Mouse (Mus musculus) kidney, postnatal 14 days (tissue): Measurements from ENCODE around the gene Zfp365.

Experiments
- DNase-seq: peaks from one replicate; pipeline ENCODE4 v3.0.0; 2022; ENCODE audit warnings: mixed read lengths

Gene Zfp365

DNA sequence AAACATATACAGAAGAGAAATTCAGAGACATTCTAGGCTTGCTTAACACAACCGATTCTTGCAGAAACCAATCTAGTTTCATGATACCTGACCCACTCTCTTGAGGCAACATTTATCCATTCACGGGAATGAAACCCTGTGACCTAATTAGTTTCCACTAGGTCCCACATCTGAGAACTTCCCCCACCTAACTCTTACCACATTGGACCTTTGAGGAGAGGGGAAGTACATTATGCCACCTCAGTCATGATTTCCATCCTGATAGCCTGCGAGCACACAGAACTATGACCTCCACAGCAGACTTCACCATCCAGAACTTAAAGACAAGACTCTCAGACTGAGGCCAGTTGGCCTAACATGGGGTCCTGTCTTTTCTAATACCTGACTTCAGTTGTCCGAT, 71.7 kb downstream of the Zfp365 start:
- no peak for DNase-seq

DNA sequence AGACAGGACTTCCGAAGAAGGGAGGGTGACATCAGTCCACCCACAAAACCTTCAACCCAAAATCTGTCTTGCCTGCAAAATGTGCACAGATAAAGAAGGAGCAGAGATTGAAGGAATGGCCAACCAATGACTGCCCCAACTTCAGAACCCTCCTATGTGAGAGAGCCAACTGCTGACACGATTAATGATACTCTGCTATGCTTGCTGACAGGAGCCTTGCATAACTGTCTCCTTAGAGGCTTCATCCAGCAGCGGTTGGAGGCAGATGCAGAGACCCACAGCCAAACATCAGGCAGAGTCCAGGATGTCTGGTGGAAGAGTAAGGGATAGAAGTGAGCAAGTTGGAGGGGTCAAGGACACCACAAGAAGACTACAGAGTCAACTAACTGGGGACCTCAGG, 73.3 kb downstream of the Zfp365 start:
- no peak for DNase-seq

DNA sequence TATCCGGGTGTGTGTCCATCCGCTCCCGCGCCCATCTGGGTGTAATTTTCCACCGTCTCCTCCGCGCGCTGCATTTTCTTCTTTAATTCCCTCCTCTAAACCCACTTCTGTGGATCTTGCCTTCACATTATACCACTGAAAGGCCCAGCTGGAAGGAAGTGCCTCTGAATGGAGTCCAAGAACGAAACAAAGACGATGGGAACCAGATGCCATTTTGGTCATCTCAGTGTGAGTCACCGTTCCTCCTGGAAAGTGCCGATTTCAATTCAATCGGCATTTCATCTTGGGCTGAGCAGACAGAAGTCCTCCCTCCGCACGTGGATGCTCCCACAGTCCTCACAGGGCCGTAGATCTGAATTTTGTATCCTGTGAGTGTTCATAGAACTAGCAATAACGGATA, 76.0 kb downstream of the Zfp365 start:
- DNase-seq = no peak
